Mouse (Mus musculus): ENCODE data around the gene Ccr7. TPM values are rescaled to one million over a fixed set of nuclear protein-coding genes. Genes with fewer than 3 reads are reported as not detected.

Gene Ccr7
- polyA plus RNA-seq, 1 experiment from 2014 or later = 0.45 TPM

DNA sequence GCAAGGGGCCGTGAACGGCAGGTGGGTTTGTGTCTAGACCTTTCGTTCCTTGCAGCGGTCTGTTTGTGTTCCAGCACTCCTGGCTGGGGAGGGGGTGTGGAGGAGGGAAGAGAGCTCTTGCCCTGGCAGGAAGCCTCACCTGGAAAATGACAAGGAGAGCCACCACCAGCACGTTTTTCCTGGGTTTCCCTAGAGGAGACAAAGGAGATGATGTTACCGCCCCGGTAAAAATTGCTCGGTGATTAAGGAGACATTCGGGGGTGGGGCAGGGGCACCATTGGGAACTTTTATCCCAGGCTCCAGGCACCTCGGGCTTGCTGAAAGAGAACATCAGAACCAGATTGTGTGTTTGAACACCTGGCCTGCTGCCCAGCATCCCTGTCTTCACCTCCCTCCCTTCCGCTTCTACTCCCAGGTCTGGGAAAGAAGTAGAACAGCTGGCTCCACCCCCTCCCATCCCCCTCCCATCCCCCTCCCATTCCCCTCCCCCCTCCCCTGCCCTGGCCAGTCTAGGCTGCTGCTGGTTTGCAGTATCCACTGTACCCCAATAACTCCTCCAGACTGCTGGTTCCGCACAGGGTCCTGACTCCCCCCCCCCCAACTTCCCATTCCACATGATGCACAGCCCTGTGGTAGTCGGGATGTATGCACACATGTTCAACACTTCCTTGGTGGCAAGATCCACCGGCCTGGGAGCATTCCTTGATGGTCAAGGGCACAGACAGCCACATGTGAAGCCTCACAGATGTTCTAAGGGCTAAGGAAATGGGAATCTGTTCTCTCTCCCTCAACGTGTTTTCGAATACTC, 5.8 kb downstream of the Ccr7 start:
- WGBS = 6% methylated on average over 16 of the region's 16 CpGs
- Histone ChIP-seq H3K27me3 (ENCODE audit: insufficient read depth, low read length) (no peaks in the 10 kb centered on the region), H3K9me3 (ENCODE audit: low read depth, low read length) (no peaks in the 10 kb centered on the region), H3K36me3 (ENCODE audit: insufficient read depth) (no peaks in the 10 kb centered on the region), H3K4me3 (ENCODE audit: low read depth, low read length) (no peak overlapping the region), H3K4me1 (ENCODE audit: insufficient read depth) (peaks cover 33% of the 10 kb centered on the region), H3K4me2 (peak overlapping the region; percentile 40), H3K27ac (ENCODE audit: low read depth) (peak overlapping the region; percentile 94), H3K9ac (0 out of 2 replicates have a peak overlapping the region, but pooled peaks have one; percentile 1)
- no peak for TF ChIP-seq CTCF (IDR thresholded peaks at IDR 0.05; ENCODE audit: low read depth)
- DNase-seq (peak; percentile 68), ATAC-seq (ENCODE audit: insufficient read depth) (peak; percentile 17; the same call in 1 of the 2 replicates)

GRCm38 (mm10) chr11:99148400-99148799, 6.5 kb downstream of the Ccr7 start:
- Histone ChIP-seq H3K27me3 (ENCODE audit: insufficient read depth, low read length) (no peaks in the 10 kb centered on the region), H3K36me3 (ENCODE audit: insufficient read depth) (no peaks in the 10 kb centered on the region), H3K9me3 (ENCODE audit: low read depth, low read length) (no peaks in the 10 kb centered on the region), H3K4me1 (ENCODE audit: insufficient read depth) (peaks cover 38% of the 10 kb centered on the region), H3K27ac (ENCODE audit: low read depth) (peak overlapping the region; percentile 94), H3K4me3 (ENCODE audit: low read depth, low read length) (no peak overlapping the region), H3K9ac (0 out of 2 replicates have a peak overlapping the region, but pooled peaks have one; percentile 1), H3K4me2 (peak overlapping the region; percentile 40; the same call in 1 of the 2 replicates)
- WGBS = 47% methylated on average over 8 of the region's 8 CpGs
- no peak for ATAC-seq (ENCODE audit: insufficient read depth)
- TF ChIP-seq CTCF (IDR thresholded peaks at IDR 0.05; ENCODE audit: low read depth) = no peak
- no peak for DNase-seq

DNA sequence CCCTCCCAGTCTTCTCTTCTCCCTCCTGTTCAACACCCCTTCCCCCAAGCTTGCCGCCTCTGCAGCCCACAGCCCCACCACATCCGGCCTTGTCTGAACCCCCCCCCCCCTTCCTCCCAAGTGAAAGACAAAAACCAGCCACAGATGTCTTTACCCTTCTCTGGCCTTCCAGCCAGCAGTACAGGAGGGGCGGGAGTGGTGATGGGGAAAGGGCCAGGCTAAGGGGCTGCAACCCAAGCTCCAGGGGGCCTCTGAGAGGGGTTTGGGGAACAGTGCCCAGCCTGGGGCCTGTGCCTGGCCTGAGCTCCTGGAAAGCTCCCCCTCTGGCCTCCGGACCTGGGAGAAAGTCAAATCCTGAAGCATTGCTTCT, 7.0 kb downstream of the Ccr7 start:
- peak; percentile 50 for ATAC-seq (ENCODE audit: insufficient read depth)
- Histone ChIP-seq H3K9me3 (ENCODE audit: low read depth, low read length) (no peaks in the 10 kb centered on the region), H3K9ac (0 out of 2 replicates have a peak overlapping the region, but pooled peaks have one; percentile 1), H3K27ac (ENCODE audit: low read depth) (peak overlapping the region; percentile 94), H3K4me2 (peak overlapping the region; percentile 29; the same call in 1 of the 2 replicates), H3K4me3 (ENCODE audit: low read depth, low read length) (no peak overlapping the region), H3K27me3 (ENCODE audit: insufficient read depth, low read length) (no peaks in the 10 kb centered on the region), H3K4me1 (ENCODE audit: insufficient read depth) (peaks cover 38% of the 10 kb centered on the region), H3K36me3 (ENCODE audit: insufficient read depth) (no peaks in the 10 kb centered on the region)
- no peak for TF ChIP-seq CTCF (IDR thresholded peaks at IDR 0.05; ENCODE audit: low read depth)
- 14% methylated on average over 4 of the region's 4 CpGs for WGBS
- DNase-seq = peak; percentile 62

DNA sequence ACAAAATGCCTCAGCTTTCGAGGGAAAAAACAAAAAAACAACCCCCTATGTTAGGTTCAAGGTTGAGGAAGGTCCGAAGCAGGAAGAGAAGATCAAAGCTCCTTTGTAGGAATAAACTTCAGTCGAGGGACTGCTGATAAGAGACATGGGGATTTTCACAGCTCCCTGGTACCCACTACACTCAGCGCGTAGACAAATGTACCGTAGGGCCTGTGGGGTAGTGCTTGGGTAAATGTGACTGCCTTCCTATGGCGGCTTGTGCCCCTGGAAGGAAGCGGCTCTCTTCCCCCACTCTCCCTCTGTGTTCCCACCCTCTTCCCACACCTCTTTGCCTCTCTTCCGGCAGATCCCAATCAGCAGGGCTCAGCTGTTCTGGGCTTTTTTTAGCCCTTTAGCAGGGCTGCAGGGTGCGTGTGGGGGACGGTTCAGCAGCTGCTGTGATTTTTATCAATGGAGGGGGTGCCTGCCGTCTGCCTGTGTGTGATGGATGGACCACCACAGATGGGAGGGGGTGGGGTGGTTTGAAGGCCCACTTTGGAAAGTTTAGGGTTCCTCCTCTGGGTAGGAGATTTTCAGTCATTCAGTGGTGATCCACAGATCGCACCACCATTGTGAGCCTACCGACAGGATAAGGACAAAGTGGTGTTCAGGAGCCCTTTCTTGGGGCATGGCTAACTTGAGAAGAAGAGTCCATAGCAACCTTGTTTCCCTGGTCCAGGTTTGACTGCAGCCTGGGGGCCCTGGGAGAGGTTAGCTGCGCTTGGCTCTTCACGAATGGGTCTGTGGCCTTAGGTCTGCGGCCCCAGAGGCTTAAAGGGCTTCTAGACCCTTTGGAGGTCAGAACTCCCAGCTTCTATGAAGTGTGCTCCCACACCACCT, 7.6 kb downstream of the Ccr7 start:
- Histone ChIP-seq H3K4me2 (peak overlapping the region; percentile 29; the same call in 1 of the 2 replicates), H3K9me3 (ENCODE audit: low read depth, low read length) (no peaks in the 10 kb centered on the region), H3K4me1 (ENCODE audit: insufficient read depth) (peaks cover 41% of the 10 kb centered on the region), H3K4me3 (ENCODE audit: low read depth, low read length) (no peak overlapping the region), H3K36me3 (ENCODE audit: insufficient read depth) (no peaks in the 10 kb centered on the region), H3K27me3 (ENCODE audit: insufficient read depth, low read length) (no peaks in the 10 kb centered on the region), H3K27ac (ENCODE audit: low read depth) (peak overlapping the region; percentile 94), H3K9ac (no peak overlapping the region; the same call in 1 of the 2 replicates)
- WGBS = 17% methylated on average over 17 of the region's 17 CpGs
- peak; percentile 58 for ATAC-seq (ENCODE audit: insufficient read depth)
- DNase-seq = peak; percentile 80
- no peak for TF ChIP-seq CTCF (IDR thresholded peaks at IDR 0.05; ENCODE audit: low read depth)

GRCm38 (mm10) chr11:99146558-99146957, 8.3 kb downstream of the Ccr7 start:
- H3K9me3 ChIP-seq (ENCODE audit: low read depth, low read length) = no peaks in the 10 kb centered on the region
- no peak overlapping the region for H3K4me3 ChIP-seq (ENCODE audit: low read depth, low read length)
- 52% methylated on average over 6 of the region's 6 CpGs for WGBS
- ATAC-seq (ENCODE audit: insufficient read depth) = no peak
- no peak overlapping the region for H3K9ac ChIP-seq
- no peak for TF ChIP-seq CTCF (IDR thresholded peaks at IDR 0.05; ENCODE audit: low read depth)
- H3K27me3 ChIP-seq (ENCODE audit: insufficient read depth, low read length) = no peaks in the 10 kb centered on the region
- DNase-seq = no peak
- no peak overlapping the region for H3K4me2 ChIP-seq
- H3K36me3 ChIP-seq (ENCODE audit: insufficient read depth) = no peaks in the 10 kb centered on the region
- H3K27ac ChIP-seq (ENCODE audit: low read depth) = peak overlapping the region; percentile 94
- H3K4me1 ChIP-seq (ENCODE audit: insufficient read depth) = peaks cover 41% of the 10 kb centered on the region

DNA sequence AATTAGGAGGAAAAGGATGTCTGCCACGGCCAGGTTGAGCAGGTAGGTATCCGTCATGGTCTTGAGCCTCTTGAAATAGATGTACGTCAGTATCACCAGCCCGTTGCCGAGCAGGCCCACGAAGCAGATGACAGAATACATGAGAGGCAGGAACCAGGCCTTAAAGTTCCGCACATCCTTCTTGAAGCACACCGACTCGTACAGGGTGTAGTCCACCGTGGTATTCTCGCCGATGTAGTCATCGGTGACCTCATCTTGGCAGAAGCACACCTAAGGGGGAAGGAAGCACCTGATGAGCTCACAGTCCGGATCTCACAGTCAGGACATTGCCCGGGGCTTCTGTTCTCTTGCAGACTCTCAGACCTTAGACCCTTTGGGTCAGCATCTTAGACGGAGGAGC, 9.1 kb downstream of the Ccr7 start:
- 91% methylated on average over 16 of the region's 16 CpGs for WGBS
- ATAC-seq (ENCODE audit: insufficient read depth) = no peak

DNA sequence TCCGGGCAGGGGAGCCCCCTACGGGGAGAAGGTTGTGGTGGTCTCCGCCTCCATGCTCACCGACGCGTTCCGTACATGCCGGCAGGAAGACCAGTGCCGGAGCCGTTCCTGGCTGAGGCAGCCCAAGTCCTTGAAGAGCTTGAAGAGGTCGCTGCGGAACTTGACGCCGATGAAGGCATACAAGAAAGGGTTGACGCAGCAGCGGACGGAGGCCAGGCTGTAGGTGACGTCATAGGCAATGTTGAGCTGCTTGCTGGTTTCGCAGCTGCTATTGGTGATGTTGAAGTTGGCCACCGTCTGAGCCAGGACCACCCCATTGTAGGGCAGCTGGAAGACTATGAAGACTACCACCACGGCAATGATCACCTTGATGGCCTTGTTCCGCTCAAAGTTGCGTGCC, 9.9 kb downstream of the Ccr7 start:
- no peak overlapping the region for H3K4me2 ChIP-seq
- WGBS = 74% methylated on average over 23 of the region's 23 CpGs
- no peak for DNase-seq
- H3K4me3 ChIP-seq (ENCODE audit: low read depth, low read length) = no peak overlapping the region
- H3K4me1 ChIP-seq (ENCODE audit: insufficient read depth) = peaks cover 41% of the 10 kb centered on the region
- ATAC-seq (ENCODE audit: insufficient read depth) = no peak
- no peaks in the 10 kb centered on the region for H3K27me3 ChIP-seq (ENCODE audit: insufficient read depth, low read length)
- no peaks in the 10 kb centered on the region for H3K9me3 ChIP-seq (ENCODE audit: low read depth, low read length)
- H3K36me3 ChIP-seq (ENCODE audit: insufficient read depth) = no peaks in the 10 kb centered on the region
- H3K9ac ChIP-seq = no peak overlapping the region
- no peak for TF ChIP-seq CTCF (IDR thresholded peaks at IDR 0.05; ENCODE audit: low read depth)
- H3K27ac ChIP-seq (ENCODE audit: low read depth) = no peak overlapping the region

More for the DNA sequence above, 9.1 kb downstream of the Ccr7 start:
- Histone ChIP-seq H3K27me3 (ENCODE audit: insufficient read depth, low read length) (no peaks in the 10 kb centered on the region), H3K9me3 (ENCODE audit: low read depth, low read length) (no peaks in the 10 kb centered on the region), H3K9ac (no peak overlapping the region), H3K27ac (ENCODE audit: low read depth) (no peak overlapping the region), H3K4me1 (ENCODE audit: insufficient read depth) (peaks cover 41% of the 10 kb centered on the region), H3K4me3 (ENCODE audit: low read depth, low read length) (no peak overlapping the region), H3K36me3 (ENCODE audit: insufficient read depth) (no peaks in the 10 kb centered on the region), H3K4me2 (no peak overlapping the region)
- DNase-seq = no peak
- no peak for TF ChIP-seq CTCF (IDR thresholded peaks at IDR 0.05; ENCODE audit: low read depth)

Data from lung, embryonic 14.5 days (tissue).